Mouse (Mus musculus) intestine, postnatal 0 days (tissue): ENCODE results near the gene Mthfsl. TPM values are rescaled to one million over a fixed set of nuclear protein-coding genes. Genes with fewer than 3 reads are reported as not detected.

Source experiments
- polyA plus RNA-seq: library from polyadenylated mRNA; unstranded; fragments of >200 nt; fragmentation: Nextera tagmentation; extraction: Ambion mirVana; gene quantifications from 2 replicates; pipeline ENCODE4 v1.2.1, GENCODE M21; 2015

Gene Mthfsl
- polyA plus RNA-seq, 1 experiment from 2014 or later, result 53.3 TPM

Other genes starting within 250 kb of the Mthfsl start
- 34.1 and 37.5 TPM in 2 replicates for gene Syncrip, start 237.7 kb downstream of the Mthfsl start, polyA plus RNA-seq
- gene Zfp949, start 172.3 kb downstream of the Mthfsl start, polyA plus RNA-seq, result 3.6 and 4.7 TPM in 2 replicates
- not detected in 2 replicates for gene Trim43a, start 139.4 kb downstream of the Mthfsl start, polyA plus RNA-seq
- gene Bcl2a1d, start 11.6 kb upstream of the Mthfsl start, polyA plus RNA-seq, result 1.6 and 2.4 TPM in 2 replicates
- gene Trim43c, start 118.9 kb upstream of the Mthfsl start, polyA plus RNA-seq, result not detected in 2 replicates
- 2.6 and 2.7 TPM in 2 replicates for gene Bcl2a1a, start 236.6 kb upstream of the Mthfsl start, polyA plus RNA-seq